Mouse (Mus musculus): ENCODE data around the gene Kat2a.
A peak's percentile ranks its signal among the peaks of the same experiment; 100 is the strongest.

Gene Kat2a

DNA sequence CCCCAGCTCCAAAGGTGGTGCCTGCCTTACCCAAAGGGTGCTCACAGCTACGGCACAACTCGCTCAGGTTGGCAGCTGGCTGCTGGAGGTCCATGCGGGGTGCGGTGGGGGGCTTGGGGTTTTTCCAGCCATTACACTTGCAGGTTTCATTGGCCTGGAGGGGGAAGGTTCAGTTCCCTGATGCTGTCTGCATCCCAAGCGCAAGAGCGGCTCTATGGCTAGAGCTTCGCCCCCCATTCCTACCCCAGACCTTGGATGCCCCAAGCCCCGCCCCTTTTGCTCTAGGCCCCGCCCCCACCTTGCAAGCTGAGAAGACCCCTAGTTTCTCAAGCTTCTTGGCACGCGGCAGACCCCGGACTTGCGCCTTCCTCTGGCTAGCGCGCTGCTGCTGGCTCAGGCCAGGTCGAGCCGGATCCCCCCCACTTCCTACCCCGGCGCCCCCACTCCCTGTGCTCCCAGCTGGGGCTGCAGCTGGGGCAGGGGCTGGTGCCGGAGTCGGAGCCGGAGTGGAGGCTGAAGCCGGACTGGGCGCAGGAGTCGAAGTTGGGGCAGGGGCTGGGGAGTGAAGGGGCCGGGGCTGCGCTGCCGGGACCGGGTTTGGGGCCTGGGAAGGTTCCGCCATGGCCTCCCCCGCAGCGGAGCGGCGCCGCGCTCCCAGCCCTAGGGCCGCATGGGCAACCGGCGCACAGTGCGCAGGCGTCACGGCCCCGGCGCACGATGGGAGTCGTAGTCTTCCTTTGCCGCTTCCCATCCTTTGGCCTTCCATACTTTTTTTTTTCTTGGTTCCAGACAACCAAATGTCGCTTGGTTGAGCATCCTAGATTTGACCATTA lies at the start of gene Kat2a:
Gene Kat2a (minus strand): TSS at position 683 of the 833 bp plus-strand sequence.
- DNase-seq, result peak; percentile 87 to 92

DNA sequence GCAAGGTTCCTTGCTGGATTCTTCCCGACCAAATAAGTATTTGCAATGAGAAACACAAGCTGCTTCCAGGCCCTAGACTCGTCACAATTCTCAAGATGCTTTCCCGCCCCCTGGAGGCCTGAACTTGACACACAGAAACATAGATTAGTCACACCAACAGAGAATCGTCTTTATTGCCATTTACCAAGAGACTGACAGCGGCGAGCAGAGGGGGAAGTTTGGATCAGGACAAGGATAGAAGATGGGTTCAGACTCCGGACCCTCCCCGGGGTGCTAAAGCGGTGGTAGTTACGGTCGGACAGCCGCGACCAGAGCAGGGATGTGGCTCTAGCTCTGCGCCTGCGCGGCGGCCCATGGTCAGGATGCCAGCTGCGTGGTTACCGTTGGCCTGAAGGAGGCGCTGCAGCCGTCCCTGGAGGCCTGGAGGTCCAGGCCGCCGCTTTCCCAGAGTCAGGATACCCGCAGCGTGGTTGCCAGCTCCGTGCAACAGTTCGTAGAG lies 49.3 kb upstream of the Kat2a start:
- peak; percentile 87 to 92 for DNase-seq

- DNase-seq, result peak; percentile 67 to 71
Measured at GRCm38 (mm10) chr11:100759611-100760233, 47.5 kb upstream of the Kat2a start, which contains the start of gene Kcnh4. Gene Kcnh4 (minus strand): TSS chr11:100759942.

DNA sequence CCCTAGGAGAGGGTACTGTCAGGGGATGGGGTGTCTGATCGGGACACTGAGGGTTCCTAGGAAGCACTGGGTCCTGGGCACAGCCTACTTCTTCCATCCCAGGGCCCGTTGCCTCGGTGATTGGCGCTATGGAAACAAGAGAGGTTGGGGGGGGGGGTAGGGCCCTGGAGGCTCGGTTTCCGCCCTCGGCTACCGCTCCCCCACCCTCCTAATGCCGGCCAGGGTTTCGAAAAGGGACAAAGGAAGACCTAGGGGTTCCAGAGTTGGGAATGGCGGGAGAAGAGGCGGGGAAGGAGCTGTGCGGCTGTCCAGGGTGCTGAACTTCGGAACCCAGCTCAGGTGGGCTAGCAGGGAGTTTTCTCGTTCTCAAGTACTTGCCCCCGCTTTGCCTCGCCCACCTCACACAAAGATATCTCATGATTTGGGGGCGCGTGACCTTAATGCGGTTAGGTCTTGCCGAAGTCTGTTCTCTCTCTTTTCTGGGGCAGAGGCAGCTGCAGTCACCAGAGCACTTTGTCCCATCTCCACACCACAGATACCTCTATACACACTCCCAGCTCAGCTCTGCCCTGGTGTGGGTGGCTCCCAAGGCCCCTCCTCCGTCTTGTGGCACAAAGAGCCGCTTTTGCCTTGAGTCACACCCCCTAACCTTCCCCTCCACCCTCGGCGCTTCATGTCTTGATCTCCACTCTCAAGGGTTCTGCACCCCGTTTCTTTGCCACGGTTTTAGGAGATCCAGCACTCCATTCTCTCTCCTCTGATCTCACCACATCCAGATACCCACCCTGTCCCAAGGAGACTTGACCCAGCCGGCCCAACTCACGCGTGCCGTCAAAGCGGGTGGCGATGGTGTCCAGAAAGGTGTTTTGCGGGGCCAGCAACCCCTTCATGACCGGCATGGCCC lies 46.7 kb upstream of the Kat2a start:
- peak in 1 of 2 experiments; percentile 62 for DNase-seq

DNA sequence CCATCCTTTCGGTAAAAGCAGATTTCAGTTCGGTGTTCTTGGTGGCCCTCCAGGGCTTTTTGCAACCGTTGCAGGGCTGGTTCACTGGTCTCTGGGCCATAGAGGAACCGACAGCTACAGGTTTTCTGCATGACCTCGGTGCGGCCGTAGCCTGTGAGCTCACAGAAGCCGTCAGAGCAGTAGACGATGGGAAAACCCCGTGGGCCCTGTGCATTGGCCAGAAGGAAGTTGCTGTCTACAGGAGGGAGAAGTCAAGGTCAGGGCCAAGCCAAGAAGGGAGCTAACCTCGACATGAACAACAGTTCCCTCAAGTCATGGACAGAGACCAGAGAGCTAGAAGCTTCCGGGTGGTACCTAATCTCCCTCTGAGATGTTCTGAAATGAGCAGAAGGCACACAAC lies 45.3 kb upstream of the Kat2a start:
- DNase-seq, result no peak

GRCm38 (mm10) chr11:100756476-100756875 lies 44.2 kb upstream of the Kat2a start:
- no peak for DNase-seq

DNA sequence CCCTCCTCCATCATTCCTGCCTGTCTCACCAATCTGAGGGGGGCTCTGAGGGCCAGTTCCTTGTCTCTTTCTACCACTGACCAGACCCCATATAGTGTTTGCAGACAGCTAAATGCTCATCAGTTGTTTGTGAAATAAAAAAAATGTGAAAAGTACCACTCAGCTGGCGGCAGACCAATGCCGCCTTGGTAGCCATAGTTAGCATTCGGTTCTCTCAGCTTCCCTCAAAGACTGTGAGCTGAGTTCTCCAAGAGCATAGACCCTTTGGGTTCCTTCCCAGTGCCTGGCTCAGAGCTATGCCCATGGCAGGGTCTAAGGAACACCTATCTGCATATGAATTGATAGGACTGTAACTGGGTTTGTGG lies 42.4 kb upstream of the Kat2a start:
- no peak for DNase-seq

DNA sequence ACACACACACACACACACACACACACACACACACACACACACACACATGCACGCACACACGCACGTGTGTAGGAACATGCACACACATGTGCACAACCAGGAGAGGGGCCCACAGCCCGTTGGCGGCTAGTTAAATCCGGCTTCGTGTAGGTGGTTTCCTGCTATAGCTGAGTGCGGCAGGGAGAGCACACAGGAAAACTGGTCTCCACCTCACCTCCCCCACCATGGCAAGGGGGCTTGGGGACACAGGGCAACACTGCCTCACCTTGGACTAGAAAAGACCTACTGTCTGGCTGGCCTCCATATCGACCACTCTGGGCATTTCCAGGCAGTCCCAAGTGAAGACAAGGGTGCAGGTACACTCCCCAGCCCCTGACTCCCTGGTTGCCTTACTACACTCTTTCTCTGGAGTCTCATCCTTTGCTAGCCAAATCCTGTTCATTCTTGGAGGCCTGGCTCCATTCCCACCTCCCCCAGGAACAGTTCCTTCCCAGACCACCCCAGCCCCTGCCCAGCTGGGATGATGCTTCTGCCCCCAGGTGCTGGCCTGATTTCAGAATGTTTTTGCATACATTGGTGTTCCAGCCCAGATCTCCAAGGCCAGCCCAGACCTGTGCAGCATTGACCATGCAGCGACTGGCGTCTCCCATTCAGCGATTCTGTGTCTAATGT lies 41.9 kb upstream of the Kat2a start:
- DNase-seq, result no peak

GRCm38 (mm10) chr11:100752294-100752693 lies 40.0 kb upstream of the Kat2a start:
- no peak for DNase-seq

GRCm38 (mm10) chr11:100750127-100750526 lies 37.9 kb upstream of the Kat2a start:
- DNase-seq, result no peak

- no peak for DNase-seq
Measured at GRCm38 (mm10) chr11:100749469-100749868, 37.2 kb upstream of the Kat2a start.

DNA sequence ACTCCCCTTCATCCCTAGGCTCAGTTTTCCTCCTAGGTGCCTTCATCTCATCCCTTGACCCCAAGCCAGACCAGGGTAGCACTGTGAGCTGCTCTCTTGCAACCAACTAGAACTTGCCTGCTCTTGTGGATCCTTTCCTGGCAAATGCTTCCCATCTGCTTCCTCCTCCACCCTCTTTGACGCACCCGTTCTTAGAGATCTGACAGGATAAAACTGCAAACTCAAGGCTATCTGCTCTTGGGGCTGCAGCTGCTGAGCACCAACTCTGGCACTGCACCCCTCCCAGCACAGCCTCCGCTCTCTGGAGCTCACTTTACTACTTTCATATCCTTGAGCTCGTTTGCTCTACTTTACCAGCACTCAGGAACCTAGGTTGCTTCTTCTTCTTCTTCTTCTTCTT lies 36.4 kb upstream of the Kat2a start:
- DNase-seq, result no peak

- DNase-seq, result no peak
Measured at GRCm38 (mm10) chr11:100747114-100747513, 34.8 kb upstream of the Kat2a start.

DNA sequence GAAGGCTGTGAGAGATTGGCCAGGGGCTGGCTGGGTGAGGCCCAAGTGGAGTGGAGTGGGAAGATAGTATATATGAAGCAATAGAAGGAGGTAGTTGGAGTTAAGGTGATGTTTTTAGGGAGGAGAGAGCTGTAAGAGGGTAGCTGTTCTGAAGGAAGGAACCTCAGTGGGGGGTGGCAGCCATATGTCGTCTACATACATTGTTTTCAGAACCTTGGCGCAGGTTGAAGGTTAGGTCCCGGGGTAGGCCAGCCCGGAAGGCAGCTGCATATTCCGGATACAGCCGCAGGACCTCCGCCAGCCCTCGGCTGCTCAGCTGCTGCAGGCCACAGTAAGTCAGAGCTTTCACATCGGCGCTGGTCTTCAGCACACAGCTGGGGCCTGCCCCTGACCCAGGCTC lies 34.3 kb upstream of the Kat2a start:
- DNase-seq, result no peak

- peak in 1 of 2 experiments; percentile 64 for DNase-seq
Measured at GRCm38 (mm10) chr11:100745085-100745484, 32.8 kb upstream of the Kat2a start.

- peak in 1 of 2 experiments; percentile 38 for DNase-seq
Measured at GRCm38 (mm10) chr11:100741348-100741747, 29.1 kb upstream of the Kat2a start.

DNA sequence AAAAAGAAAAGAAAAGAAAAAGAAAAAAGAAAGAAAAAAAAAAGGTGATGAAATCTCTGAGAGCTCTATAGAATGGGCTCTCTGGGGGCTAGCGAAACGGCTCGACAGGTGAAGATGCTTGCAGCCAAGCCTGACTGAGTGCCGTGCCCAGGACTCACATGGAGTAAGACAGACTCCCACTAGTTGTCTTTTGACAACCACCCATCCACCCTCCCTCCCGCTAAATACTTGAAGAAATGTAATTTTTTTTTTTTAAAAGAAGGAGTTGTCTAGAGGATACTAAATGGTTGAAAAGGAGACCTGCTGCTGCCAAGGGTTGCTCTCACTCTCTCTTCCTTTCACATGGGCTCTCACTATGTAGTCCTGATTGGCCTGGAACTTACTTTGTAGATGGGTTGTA lies 26.5 kb upstream of the Kat2a start:
- DNase-seq, result no peak

- DNase-seq, result peak; percentile 99
Measured at GRCm38 (mm10) chr11:100738066-100738604, 25.9 kb upstream of the Kat2a start, which contains the start of gene Rab5c. Gene Rab5c (minus strand): TSS chr11:100738215.

GRCm38 (mm10) chr11:100737105-100737733 lies 25.0 kb upstream of the Kat2a start:
- DNase-seq, result no peak

DNA sequence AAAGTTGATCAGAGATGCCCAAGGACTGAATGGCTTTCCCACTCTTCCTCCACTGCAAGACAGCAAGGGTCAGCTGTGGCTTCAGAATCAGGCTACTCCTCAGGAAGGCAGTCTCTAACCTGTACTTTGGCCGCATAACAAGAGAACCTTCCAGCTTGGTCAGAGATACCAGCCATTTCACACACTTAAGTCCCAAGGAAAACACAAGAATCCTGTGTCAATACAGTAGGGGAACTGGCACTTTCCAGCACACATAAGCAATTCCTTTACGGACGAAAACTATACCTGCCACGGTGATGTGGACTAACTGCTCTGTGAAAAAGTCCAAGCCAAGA lies 24.4 kb upstream of the Kat2a start:
- no peak for DNase-seq

DNA sequence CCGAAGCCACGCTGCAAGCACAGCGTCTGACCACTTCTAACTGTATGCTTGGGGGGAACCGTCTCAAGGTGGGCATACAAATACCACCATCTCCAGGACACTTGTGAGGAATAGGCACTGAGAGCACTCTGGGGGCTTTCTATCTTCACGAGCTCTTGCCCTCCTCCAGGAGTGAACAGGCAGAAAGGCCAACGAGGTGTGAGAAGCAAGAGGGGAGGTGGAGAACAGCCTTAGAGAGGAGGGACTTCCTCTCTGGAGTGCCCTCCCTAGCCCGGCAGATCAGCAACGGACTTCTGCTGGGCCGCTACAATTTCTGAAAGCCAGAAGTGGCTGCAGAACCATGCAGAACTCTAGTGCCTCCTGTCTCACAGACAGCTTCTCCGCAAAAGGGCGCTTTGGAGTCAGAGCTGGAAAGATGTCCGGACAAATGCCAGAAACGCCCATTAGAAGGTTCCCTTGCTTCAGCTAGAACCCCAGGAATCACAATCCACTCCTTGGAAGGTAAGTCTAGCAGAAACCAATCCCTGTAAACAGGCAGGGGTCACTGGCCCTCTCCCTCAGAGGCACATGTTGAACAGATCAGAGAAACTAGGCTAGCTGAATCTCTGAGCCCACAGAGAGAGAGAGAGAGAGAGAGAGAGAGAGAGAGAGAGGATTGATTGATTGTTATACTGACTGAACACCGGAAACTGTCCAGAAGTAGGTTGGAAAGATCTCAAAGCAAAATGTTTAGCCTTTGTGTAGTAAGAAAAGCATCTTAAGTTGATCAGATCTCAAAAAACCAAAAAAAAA lies 23.9 kb upstream of the Kat2a start:
- no peak for DNase-seq
